Mouse (Mus musculus) myocyte (in vitro differentiated cells): Measurements from ENCODE around the gene Taf5.

ENCODE experiments used
- CEBPB ChIP-seq: IDR thresholded peaks from 2 replicates; pipeline ENCODE4 v1.6.1; 2011; ENCODE audit warnings: mild to moderate bottlenecking, moderate library complexity; ENCODE audit not compliant: poor library complexity, insufficient read depth, severe bottlenecking
- E2F4 ChIP-seq: IDR thresholded peaks from one replicate; pipeline ENCODE4 v1.6.1; 2011; ENCODE audit warnings: mild to moderate bottlenecking, control low read depth, moderate library complexity; ENCODE audit not compliant: insufficient read depth
- POLR2A ChIP-seq: IDR thresholded peaks from one replicate; pipeline ENCODE4 v1.6.1; 2011; ENCODE audit warnings: low read depth, mild to moderate bottlenecking, control low read depth, moderate library complexity; ENCODE audit not compliant: insufficient read length

DNA sequence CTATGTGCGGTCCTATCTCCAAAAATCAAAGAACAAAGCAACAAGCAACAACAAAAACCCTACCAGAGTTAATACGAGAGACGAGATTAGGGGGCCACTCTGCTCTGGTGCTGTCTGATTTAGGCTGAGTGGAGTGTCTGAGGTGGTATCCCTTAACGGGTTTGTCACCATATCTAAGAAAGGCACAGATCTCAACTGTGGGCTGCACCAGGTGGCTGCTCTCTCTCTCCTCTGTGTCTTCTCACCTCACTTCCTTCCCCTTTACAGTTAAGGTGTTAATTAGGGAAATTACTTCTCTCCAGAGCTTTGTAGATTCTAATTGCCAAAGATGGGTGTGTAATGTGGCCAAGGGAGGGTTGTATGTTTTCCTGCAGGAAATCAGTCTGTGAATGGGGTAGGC lies 44.8 kb upstream of the Taf5 start:
- TF ChIP-seq POLR2A (no peak), E2F4 (no peak), CEBPB (no peak)
